Mouse (Mus musculus) bone marrow, adult 2 months (tissue): ENCODE data around the gene Otulin. TPM values are rescaled to one million over a fixed set of nuclear protein-coding genes. Genes with fewer than 3 reads are reported as not detected.
A peak's percentile ranks its signal among the peaks of the same experiment; 100 is the strongest.

ENCODE experiments used
- H3K27ac ChIP-seq: fragments of 200-500 bp; 2 replicates; pipeline ENCODE4 v1.5.1; 2012; ENCODE audit warnings: low read depth, mild to moderate bottlenecking, control low read depth, inconsistent platforms, low read length; ENCODE audit not compliant: control insufficient read depth, poor library complexity, insufficient read depth
- H3K4me1 ChIP-seq: fragments of 200-500 bp; 2 replicates; pipeline ENCODE4 v1.6.1; 2011; ENCODE audit warnings: low read length; ENCODE audit not compliant: control insufficient read depth, insufficient read depth
- H3K4me3 ChIP-seq: fragments of 200-500 bp; replicated peaks from 2 replicates; pipeline ENCODE3; 2011; ENCODE audit warnings: mild to moderate bottlenecking, low read depth, low read length, control low read depth; ENCODE audit not compliant: control insufficient read depth
- CTCF ChIP-seq: fragments of 200-500 bp; IDR thresholded peaks from 2 replicates; pipeline ENCODE4 v1.5.1; 2011; ENCODE audit warnings: low read length, control low read depth; ENCODE audit not compliant: control insufficient read depth, insufficient read depth
- POLR2A ChIP-seq: fragments of 200-500 bp; IDR thresholded peaks from 2 replicates; pipeline ENCODE4 v1.6.1; 2011; ENCODE audit warnings: low read depth, mild to moderate bottlenecking, control low read depth, low read length, borderline replicate concordance; ENCODE audit not compliant: control insufficient read depth
- WGBS: fragments of 180-500 bp; shearing (Covaris S2); methylation state at CpG from one replicate; pipeline ENCODE4 v1.1.7; 2018; 5-methylcytosine and 5-hydroxymethylcytosine counted together
- polyA plus RNA-seq: library from polyadenylated mRNA; stranded (reverse); fragments of >200 nt; gene quantifications from 2 replicates; pipeline ENCODE4 v1.2.4, GENCODE M21; 2011; ENCODE audit warnings: low replicate concordance; ENCODE audit not compliant: missing spikeins, insufficient read depth, insufficient read length

The Otulin gene
- polyA plus RNA-seq, 1 experiment: 40.7 TPM

DNA sequence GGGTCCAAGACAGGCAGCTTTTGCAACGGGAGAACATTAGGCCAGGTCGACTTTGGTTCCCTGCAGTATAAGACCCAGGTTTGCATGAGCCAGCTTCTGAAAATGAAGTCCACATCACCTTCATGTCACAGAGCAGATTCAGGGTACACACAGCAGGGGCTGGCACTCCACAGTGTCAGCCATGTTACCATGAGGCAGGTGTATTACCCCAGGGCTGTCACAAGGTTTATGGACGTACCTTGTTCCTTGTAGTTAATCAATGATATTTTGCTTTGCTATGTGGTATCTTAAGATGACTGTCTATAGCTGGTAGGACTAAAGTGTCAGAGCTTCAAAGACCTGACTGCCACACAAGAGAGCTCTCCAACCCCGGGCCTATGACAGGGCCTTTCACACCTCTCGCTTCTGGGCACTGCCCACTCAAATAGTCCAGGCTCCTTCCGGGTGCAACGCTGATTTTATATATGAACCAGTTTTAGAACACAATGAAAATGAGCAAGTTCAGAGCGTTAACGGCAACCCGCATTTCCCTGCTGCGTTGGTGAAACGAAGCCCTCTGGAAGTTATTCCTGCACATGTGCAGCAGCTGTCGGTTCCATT, 31.6 kb downstream of the Otulin start:
- H3K4me1 ChIP-seq: peaks cover 4% of the 10 kb centered on the region
- no peak overlapping the region for H3K27ac ChIP-seq
- TF ChIP-seq POLR2A: no peak
- no peak for TF ChIP-seq CTCF
- H3K4me3 ChIP-seq: no peak overlapping the region
- 90% methylated on average over 13 of the region's 13 CpGs for WGBS

GRCm38 (mm10) chr15:27597516-27597915, 33.0 kb downstream of the Otulin start:
- WGBS: 83% methylated on average over 4 of the region's 4 CpGs
- Histone ChIP-seq H3K4me3 (no peak overlapping the region), H3K4me1 (peaks cover 4% of the 10 kb centered on the region), H3K27ac (peak overlapping the region; percentile 86)
- TF ChIP-seq CTCF (no peak), POLR2A (no peak)

GRCm38 (mm10) chr15:27596463-27597140, 33.9 kb downstream of the Otulin start:
- no peak overlapping the region for H3K4me3 ChIP-seq
- TF ChIP-seq CTCF (no peak), POLR2A (no peak)
- H3K4me1 ChIP-seq: peaks cover 4% of the 10 kb centered on the region
- WGBS: 9% methylated on average over 3 of the region's 3 CpGs
- peak overlapping the region; percentile 86; the same call in 1 of the 2 replicates for H3K27ac ChIP-seq

DNA sequence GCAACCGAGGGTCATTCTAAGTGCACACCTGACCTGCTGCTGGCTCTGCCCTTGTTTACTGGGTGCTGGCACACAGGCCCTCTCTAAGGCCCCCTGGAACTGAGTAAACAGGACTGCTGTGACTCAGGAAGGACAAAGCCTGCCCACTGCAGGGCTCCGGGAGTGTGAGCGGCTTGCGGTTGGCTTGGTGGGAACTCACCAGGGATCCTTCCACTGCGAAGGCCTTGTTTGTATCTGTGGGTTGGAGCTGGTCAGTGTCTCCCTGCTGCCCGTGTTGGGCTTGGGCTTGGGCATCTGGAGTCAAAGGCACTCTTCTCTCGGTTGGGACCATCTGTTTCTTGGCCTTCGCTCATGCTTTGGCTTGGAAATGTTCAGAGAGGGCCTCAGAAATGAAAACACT, 34.9 kb downstream of the Otulin start:
- H3K4me3 ChIP-seq: no peak overlapping the region
- WGBS: 91% methylated on average over 8 of the region's 8 CpGs
- H3K4me1 ChIP-seq: peaks cover 4% of the 10 kb centered on the region
- peak overlapping the region; percentile 79 for H3K27ac ChIP-seq
- TF ChIP-seq POLR2A (no peak), CTCF (no peak)

DNA sequence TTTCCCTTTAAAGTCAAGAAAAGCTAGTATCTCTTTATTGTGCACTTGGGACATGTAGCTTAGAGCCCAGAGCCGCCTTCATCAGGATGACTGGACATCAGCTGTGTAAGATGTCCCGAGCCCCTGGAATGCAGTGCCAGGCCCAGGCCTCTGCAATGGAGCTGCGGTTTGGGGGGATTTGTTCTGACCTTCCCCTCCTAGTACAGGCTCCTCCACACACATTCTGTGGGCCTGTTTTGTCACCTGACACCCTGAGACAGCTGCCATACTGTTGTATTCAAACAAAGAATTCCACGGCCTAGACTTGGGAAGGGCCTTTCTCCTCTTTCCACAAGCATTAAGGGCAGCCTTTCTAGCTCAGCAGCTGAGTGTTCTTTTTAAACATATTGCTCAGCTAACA, 35.5 kb downstream of the Otulin start:
- H3K4me1 ChIP-seq: peaks cover 4% of the 10 kb centered on the region
- peak overlapping the region; percentile 36; the same call in 1 of the 2 replicates for H3K27ac ChIP-seq
- H3K4me3 ChIP-seq: no peak overlapping the region
- 92% methylated on average over 4 of the region's 4 CpGs for WGBS
- TF ChIP-seq CTCF: no peak

GRCm38 (mm10) chr15:27593717-27594116, 36.8 kb downstream of the Otulin start:
- H3K27ac ChIP-seq: no peak overlapping the region
- WGBS: 88% methylated on average over 13 of the region's 13 CpGs
- H3K4me3 ChIP-seq: no peak overlapping the region
- TF ChIP-seq CTCF (0 out of 2 replicates have a peak, but pooled peaks have one; percentile 3), POLR2A (no peak)
- H3K4me1 ChIP-seq: peaks cover 2% of the 10 kb centered on the region

- peaks cover 2% of the 10 kb centered on the region; the same call in 1 of the 2 replicates for H3K4me1 ChIP-seq
- no peak for TF ChIP-seq CTCF
- TF ChIP-seq POLR2A: no peak
- WGBS: 89% methylated on average over 19 of the region's 19 CpGs
- no peak overlapping the region for H3K4me3 ChIP-seq
- no peak overlapping the region for H3K27ac ChIP-seq
These were observed 37.7 kb downstream of the Otulin start for GRCm38 (mm10) chr15:27592620-27593320.

DNA sequence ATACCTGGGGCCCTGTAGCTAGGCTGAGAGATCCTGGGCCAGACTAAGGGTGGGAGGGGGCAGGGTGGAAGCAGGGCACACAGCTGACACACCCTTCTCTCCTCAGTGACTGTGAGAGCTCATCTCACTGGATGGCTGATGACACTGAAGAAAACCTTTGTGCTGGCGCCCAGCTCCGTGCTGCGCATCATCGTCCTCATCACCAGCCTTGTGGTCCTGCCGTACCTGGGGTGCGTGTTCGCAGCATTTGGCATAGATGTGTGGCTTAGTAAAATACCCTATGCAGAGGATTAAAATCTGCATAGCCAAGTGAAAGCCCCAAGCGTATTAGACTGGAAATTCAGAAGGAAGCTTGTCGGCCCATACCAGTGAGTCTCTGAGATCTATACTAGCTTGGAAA, 39.7 kb downstream of the Otulin start:
- TF ChIP-seq POLR2A: no peak
- TF ChIP-seq CTCF: no peak
- no peak overlapping the region for H3K4me3 ChIP-seq
- WGBS: 95% methylated on average over 9 of the region's 9 CpGs
- H3K27ac ChIP-seq: no peak overlapping the region
- no peaks in the 10 kb centered on the region; the same call in 1 of the 2 replicates for H3K4me1 ChIP-seq
